Mouse (Mus musculus): ENCODE data around the gene Egln1.

Egln1 gene

DNA sequence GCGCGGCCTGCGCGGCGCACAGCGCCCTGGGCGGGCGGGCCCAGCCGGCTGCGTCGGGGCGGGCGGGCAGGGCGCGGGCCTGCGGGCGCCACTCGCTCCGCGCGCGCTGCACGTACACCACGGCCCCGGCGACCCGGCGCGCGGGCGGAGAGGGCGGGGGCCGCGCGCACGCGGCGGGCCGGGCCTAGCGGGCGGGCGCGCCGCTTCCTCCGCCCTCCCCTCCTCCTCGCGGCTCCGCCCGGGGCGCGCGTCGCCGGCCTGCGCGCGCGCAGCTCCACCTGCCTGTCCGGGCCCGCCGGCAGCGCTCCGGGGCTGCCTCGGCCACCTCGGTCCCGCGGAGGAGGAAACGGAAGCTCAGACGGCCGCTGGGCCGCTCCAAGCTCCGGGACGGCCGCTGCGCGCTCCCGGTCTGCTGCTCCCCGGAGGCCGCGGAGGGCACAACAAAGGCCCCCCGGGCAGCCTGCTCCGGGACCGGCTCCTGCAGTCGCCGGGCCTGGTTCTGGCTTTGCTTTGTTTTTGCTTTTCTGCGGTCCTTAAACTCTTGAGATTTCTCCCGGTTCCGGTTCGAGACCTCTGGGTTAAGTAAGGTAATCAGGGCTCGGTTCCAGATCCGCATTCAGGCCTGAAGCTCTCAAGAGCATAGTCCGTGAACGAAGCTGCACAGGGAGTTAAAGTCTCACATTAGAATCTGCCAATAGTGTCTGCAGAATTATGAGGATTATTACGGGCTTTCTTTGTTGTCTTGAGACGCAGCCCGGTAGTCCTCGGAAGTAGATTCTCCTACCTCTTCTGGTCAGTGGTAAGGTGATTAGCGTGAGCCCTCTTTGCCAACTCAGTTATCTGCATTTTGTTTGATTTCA, at the start of gene Egln1:
Gene Egln1 (minus strand): TSS at position 116 of the 860 bp plus-strand sequence.
- DNase-seq (ENCODE audit: low read depth, low spot score) = peak; percentile 63

DNA sequence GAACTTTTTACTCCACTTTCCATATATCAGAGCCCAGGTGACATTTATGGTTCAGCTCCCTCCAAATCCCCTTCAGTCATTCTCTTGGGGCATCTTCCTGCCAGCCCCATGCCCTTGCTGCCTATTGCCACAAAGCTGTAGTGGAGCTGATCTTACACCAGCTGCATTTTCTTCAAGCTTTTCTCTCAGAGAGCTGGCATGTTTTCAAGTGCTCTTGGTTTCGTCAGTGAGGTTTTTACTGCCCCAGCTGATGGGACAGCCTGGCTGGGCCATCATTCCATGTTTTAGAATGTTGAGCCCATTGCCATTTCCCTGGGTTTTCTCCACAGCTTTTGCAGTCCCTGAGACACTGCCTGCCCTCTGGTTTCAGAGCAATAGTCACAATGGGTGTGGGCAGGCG, 46.7 kb upstream of the Egln1 start:
- DNase-seq (ENCODE audit: low read depth, low spot score) = no peak

DNA sequence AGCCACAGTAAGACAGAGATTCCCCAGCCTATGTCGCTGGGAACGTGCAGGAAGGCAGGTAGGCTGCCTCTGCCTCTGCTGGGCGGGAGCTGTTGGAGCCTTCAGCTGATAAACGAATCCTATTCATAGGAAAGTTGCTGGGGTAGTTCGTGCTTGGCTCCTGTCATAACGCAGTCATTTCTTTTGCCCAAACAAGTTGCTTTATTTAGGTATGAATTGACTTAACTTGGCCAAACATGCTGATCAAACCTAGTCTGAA, 42.5 kb upstream of the Egln1 start:
- no peak for DNase-seq (ENCODE audit: low read depth, low spot score)

DNA sequence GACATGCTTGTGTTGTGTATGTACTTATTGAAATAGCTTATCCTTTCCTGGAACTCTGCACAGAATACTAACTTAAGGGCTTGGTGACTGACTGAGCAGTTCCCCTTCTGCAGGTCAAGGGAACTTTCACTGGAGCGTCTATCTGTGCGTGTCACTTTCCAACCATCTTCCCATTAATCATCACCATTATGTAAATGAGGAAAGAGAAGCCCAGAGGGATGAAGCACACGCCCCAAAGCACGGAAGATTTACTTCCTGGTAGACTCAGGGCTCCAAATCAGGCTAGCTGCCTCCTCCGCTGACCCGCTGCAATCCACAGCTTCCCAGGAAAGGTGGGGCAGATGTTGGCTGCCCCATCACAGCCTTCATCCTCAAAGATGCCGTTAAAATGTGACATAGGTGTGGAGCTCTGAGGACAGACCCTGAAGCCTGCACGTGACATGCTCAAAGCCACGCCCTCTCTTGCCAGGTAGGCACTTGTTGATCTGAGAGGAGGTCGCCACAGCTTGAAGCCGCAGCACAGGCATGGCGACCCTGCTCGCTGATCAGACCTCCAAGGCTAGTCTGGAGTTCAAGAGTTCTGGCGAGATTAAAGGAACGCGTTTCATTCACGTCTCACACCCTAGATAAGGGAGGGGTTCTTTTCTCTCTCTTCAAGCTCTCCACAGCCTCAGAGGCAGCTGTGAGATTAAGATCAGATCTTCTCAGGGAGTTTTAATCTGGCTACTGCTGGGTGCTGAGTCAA, 42.0 kb upstream of the Egln1 start:
- peak; percentile 33 for DNase-seq (ENCODE audit: low read depth, low spot score)

DNA sequence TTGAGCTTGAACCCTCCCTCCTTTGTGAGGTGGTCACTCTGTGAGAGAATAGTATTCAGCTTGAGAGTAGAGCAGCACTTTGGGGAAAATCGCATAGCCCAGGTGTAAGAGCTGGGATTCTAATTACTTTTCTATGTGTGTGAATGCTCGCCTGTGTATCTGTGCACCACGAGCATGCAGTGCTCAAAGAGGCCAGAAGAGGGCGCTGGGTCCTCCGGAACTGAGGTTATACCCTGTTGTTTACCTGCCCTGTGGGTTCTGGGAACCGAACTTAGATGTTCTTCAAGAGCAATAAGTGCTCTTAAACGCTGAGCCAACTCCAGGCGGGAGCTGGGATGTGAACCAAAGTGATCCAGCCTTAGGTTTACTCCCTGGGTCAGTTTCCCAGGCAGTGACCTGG, 31.7 kb upstream of the Egln1 start:
- DNase-seq (ENCODE audit: low read depth, low spot score) = no peak

DNA sequence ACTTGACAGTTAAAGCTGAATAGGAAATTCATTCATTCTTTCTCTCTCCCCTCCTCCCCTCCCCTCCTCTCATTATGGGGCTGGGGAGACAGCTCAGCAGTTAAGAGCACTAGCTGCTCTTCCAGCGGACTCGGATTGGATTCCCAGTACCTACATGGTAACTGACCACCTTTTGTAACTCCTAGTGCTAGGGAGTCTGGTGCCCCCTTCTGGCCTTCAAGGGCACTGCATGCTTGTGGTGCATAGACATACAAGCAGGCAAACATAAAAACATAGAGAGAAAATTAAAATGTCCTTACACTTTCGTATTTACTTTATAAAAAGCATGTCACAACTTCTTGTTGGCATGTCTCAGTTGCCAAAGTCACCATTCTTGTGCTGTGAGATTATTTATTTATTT, 30.9 kb upstream of the Egln1 start:
- no peak for DNase-seq (ENCODE audit: low read depth, low spot score)

DNA sequence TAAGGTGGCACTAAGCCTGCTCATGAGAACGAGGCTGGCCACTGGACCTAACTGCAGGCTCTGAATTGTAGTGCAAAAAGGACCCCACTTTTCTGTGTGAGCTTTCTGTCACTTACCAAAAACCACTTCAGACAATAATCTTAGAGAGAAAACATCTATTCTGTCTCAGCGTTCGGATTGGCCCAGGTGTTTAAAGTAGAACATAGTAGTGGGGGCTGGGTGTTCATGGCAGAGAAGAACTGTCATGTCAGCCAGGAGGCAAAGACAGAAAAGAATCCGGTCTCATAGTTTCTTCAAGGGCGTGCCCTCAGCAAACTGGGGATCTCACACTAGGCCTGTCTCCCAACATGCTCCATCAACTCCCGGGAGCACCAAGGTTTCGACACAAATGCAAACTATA, 28.9 kb upstream of the Egln1 start:
- DNase-seq (ENCODE audit: low read depth, low spot score) = no peak

DNA sequence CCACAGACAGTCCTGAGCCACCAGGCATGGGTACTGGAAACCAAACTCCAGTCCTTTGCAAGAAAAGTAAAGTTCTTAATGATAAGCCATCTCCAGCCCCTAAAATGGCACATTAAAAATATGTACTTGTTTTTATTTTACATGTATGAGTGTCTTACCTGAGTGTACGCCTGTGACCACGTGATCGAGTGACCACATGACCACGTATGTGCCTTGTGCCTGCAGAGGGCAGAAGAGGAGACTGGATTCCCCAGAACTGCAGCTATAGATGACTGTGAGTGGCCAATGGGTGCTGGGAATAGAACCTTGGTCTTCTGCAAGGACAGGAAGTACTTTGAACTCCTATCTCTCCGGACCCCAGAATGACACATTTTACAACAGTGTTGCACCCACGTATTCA, 27.1 kb upstream of the Egln1 start:
- DNase-seq (ENCODE audit: low read depth, low spot score) = no peak

DNA sequence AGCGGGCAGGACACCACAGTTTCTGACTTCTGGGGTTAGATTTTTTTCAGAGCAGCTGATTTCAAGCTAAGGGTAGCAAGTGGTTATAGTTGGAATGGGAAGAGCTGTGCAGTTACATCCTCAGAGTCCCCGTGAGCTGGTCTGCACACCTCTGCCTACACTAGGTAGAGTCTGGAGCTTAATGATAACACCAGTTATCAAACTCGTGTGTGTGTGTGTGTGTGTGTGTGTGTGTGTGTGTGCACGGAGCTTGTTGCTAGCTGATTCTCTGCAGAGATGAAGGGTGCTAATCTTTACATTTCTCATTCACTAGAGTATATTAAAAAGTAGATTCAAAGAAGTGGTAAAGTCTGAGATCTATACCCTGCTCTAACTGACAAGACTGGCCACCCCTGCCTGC, 25.1 kb upstream of the Egln1 start:
- no peak for DNase-seq (ENCODE audit: low read depth, low spot score)

DNA sequence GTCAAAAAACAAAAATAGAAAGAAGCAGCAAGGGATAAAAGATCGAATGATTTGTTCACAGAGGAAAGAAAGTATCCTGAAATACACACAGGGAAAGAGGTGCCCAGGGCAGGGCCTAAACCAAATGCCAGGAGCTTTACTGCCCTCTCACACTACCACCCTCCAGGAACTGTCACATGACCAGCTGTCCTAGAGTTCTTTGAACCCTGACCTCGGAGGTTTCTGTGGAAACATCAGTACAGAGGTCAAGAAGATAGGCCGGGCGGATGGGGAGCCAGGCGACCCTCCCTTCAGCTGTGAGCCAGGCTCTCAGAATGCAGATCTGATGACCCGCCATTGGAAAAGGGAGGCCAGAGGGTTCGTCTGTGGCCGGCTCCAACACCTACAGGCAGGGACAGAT, 24.1 kb upstream of the Egln1 start:
- DNase-seq (ENCODE audit: low read depth, low spot score) = no peak

DNA sequence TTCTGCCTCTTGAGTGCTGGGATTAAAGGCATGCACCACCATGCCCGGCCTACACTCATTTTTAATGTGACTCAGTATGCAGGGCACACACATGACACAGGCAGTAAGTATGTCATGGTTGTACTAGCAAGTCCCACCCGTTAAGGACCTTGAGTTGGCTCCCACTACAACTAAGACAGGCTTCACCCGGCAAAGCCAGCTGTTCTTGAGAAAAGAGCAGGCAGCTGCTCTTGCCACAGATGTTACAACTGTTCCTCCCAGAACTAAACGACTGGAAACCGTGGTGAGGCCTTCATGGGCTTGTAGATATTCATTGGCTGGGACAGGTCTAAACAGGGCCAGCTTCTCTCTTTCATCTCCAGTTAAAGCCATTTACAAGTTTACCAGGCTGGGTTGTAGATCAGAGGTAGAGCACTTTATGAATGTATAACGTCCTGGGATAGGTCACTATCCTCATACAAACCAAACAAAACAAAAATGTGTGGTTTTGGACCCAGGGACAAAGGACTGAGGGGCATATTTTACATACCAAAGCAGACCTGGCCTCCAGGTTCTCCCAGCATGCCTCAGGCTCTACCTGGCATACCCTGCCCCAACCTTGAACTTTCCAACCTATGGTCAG, 21.3 kb upstream of the Egln1 start:
- no peak for DNase-seq (ENCODE audit: low read depth, low spot score)

DNA sequence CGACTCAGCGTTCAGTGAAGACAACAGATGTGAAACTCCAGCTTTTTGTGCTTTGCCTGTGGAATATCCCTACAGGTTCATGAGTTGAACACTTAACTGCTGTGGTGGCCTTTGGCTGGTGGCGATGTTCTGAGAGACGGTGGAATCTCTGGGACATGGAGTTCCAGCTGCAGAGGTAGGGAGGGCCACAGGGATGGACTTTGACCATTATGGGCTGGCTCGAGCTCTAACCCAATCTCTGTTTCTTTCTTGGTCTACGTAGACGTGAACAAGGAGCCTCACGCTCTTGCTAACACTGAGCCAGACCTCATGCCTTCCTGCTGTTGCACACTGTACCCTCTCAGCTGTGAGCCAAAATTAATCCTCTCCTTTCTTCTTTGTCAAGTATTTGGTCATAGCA, 15.8 kb upstream of the Egln1 start:
- DNase-seq (ENCODE audit: low read depth, low spot score) = no peak

DNA sequence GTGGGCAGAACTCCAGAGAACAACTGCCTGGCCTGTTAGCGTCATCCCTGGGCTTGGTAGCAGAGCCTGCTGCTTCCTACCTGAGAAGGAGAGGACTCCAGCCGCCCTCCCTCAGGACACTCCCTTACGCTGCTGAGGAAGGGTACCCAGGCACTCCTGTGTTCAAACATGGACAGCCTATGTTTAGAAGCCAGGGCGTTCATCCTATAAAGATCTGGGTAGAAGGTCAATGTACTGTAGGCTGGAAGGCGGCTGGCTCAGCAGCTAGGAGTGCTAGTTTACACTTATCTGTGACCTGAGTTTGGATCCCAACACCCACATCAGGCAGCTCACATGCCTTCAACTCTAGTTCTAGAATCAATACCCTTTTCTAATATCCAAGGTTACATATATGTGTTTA, 14.1 kb upstream of the Egln1 start:
- DNase-seq (ENCODE audit: low read depth, low spot score) = no peak

DNA sequence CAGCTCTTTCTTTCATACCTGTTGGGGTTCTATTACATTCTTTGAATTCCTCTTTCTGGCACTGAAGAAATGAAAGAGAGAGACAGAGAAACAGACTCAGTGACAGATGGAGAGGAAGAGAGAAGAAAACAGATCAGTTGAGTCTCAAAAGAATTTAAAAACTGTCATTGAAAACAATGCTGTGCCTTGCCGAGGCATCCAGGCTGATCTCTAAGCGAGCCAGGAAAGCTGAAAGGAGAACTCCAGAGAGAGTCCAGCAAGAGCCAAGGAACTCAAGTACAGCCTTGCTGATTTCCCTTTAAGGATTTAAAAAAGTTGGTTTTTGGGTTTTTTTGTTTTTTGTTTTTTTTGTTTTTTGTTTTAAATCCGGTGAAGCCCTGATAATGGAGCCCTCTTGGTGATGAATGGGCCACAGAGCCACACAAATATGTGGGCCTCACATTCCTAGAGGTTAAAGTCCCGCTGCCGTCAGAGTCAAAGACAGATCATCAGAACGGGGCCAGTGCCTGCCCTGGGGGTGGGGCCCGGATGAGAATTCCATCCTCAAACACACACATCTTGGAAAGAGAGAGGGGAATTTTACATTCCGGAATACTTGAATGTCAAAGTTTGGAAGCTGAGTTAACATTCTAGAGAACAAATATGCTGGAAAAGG, 11.2 kb upstream of the Egln1 start:
- DNase-seq (ENCODE audit: low read depth, low spot score) = no peak

DNA sequence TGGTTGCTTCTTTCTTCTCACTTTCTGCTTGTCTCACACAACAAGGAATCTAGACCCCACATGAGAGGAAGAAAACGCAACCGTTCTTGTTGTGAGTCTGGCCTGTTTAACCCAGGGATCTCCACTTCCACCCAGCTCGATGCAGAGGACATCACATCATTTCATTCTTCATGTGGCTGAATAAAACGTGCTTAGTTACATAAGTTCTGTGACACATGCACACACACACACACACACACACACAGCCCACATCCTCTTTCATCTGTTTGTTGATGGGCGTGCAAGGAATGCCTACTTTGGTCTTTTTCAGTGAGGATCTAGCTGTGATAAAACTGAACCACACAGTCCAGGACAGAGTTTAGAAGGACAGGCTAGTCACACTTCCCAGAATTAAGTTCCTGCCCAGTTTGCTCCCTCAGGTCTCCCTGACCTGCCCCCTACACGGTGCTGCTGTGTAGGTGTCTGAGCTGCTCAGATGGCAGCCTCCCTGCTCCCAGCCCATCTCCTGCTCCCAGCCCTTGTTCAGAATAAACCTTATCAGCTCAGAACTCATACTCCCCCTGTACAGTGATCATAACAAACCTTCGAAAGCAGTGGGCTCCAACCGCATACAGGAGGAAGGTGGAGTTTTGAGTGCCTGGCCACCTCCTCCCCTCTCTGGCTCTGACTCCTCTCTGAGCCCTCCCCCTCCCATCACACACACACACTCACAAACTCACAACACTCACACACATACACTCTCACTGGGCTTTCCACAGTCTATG, 10.5 kb upstream of the Egln1 start:
- no peak for DNase-seq (ENCODE audit: low read depth, low spot score)

DNA sequence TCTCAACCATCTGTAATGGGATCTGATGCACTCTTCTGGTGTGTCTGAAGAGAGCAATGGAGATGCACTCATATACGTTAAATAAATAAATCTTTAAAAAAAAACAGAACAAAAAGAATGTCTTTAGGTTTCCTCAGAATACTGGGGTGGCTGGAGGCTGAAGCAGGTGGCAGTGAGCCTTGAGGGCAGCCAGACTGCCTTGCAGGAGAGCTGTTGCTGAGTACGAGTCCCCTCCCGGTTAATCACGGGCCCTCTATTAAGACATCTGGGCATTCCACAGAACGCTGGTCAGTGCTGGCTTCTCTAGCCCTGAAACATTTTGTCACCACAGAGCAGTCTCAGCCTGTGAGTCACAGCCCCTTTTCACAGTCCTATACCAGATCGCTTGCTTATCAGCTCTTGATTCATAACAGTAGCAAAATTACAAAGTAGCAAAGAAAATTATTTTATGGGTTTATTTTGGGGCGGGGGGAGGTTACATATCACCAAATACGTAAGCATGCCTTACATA, 5.5 kb upstream of the Egln1 start:
- no peak for DNase-seq (ENCODE audit: low read depth, low spot score)

DNA sequence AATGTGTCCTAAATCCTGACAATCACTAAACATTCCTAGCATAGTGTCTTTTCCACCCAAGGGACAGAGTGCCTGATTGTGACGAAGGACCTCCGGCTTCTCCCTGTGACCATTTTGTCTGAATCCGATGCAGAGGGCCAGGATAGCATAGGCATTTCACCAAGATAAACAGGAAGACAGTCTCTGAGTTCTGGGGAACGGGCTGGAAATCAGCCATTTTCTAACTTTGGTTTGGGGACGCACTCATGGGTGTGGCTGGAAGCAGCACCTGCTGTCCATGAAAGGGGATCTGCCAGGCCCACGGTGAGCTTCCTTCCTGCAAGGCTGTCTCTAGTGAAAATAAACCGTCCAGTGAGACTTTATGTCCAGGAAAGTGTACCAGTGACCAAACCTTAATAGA, 4.1 kb upstream of the Egln1 start:
- DNase-seq (ENCODE audit: low read depth, low spot score) = no peak

DNA sequence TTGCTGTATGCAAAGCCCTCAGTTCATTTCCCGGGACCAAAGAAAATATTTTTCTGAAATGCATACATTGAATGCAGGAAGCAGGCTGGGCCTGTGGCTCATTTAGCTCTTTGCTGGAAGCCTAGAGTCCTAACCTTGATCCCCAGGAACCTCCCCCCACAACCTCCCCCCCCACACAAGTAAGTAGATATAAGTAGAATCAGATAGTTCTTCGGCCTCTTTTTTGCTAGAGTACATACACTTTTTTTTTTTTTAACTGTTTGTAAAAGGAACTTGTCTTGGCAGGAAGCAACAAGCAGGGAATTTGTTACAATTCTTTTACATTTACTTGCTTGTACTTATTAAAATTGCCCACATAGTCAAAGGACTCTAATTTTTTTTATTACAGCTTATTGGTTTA, 1.7 kb upstream of the Egln1 start:
- no peak for DNase-seq (ENCODE audit: low read depth, low spot score)

DNA sequence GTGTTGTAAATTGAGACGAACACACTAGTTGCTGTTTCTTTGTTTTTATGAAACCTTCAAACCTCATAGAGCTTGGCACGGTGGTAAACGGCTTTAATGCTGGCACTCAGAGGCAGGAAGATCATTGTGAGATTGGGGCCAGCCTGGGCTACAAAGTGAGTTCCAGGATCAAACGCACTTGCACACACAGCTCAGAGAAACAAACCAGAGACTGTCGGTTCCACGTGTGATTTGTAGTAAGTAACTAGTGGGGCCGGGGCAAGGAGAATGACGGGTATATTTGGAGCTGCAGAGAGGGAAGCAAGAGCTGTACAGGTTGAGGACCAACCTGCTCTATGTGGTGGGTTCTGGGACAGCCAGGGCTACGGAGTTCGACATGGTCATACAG, 939 bp upstream of the Egln1 start:
- DNase-seq (ENCODE audit: low read depth, low spot score) = no peak

DNA sequence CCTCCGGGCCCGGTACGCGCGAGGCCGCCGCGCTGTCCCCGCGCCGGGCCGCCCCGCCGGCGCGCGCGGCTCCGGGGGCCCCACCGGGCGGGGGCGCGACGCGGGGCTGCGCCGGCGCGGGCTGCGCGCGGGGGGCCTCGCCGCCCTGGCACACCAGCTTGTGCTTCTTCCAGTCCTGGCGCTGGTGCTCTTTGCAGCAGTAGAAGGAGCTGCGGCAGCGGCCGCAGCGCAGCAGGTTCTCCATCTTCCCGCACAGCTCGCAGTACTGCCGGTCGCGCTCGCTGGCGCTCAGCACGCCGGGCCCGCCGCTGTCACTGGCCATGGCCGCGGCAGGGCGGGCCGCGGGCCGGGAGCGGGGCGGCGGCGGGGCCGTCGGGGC, 402 bp downstream of the Egln1 start:
- DNase-seq (ENCODE audit: low read depth, low spot score) = peak; percentile 24

DNA sequence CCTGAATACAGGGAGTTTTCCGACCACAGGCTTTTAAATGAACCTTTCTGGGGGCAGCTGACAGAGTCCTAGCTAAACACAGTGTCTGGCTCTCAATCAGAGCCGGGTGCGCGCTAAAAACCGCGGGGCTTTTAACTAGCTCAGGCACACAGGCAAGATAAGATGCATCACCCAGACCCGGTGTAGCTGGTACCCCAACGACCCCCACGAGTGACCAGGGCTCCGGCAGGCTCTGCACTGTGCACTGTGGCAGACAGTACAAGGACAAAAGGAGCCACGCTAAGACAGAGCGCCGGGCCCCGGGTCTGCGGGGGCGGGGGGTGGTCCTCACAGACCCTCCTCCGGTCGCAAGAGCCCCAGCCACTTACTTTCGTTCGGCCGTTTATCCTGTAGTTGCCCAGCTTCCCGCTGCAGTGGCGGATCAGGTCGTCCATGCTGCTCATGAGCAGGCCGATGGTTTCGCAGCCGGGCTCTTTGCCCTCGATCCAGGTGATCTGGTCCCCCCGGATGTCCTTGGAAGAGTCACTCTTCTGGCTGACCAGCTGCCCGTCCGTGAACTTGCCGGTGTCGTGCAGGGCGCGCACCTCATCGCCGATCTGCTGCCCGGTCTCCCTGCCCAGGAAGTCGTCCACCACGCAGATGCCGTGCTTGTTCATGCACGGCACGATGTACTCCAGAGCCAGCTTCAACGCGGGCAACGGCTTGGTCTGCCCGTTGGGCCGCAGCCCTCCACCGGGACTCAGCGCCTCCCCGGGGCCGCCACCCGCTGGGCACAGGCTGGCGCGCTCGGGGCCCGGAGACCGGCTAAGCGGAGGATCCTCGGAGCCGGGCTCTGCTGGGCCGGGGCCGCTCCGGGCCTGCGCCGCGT, 1.0 kb downstream of the Egln1 start:
- no peak for DNase-seq (ENCODE audit: low read depth, low spot score)
